Mouse (Mus musculus): Measurements from ENCODE around the gene Rsrc1. TPM values are rescaled to one million over a fixed set of nuclear protein-coding genes. Genes with fewer than 3 reads are reported as not detected.
A peak's percentile ranks its signal among the peaks of the same experiment; 100 is the strongest.

Gene Rsrc1
- total RNA-seq, 1 experiment = 13.2 TPM

DNA sequence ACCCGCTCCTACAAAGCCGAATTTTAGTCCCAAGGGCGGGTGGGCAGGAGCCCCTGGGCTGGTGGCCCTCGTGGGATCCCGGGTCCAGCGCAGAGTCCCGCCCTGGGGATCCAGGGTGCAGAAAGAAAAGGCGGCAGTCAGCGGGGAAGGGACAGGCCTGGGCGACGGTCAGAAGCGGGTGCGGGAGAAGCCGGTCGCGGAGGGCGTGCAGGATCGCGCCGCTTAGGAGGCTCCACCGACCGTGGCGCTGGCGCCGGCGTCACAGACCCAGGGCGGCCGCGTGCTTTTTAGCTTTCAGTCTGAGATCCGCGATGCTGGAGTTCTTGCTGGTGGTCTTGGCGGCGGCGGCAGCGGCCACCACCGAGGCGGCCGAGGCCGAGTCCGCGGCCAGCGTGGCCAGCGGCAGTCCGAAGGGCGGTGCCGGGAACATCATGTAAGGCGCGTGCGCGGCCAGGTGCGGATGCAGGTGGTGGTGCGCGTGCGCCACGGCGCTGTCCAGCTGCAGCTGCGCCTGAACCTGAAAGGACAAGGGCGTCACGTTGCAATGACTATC, 7.7 kb upstream of the Rsrc1 start:
- TF ChIP-seq MAFK (IDR thresholded peaks at IDR 0.05; ENCODE audit: insufficient read depth, low read depth, low read length) = no peak
- 0 out of 2 replicates have a peak, but pooled peaks have one; percentile 23 for TF ChIP-seq HCFC1 (IDR thresholded peaks at IDR 0.05; ENCODE audit: borderline replicate concordance, insufficient read depth, low read length)
- in situ Hi-C loops (cut with MboI; ENCODE audit: low sequenced_read_pairs in 2 of 2, unreplicated experiment in 2 of 2) = no loop called here
- Histone ChIP-seq H3K9me3 (ENCODE audit: control insufficient read depth, insufficient read depth, low read depth, low read length) (no peaks in the 10 kb centered on the region), H3K4me1 (ENCODE audit: control insufficient read depth in 2 of 2, insufficient read depth in 2 of 2, low read length in 2 of 2, poor library complexity in 1 of 2) (peaks cover 0 to 5% of the 10 kb centered on the region in 2 experiments; a peak in 1 of 4 replicates), H3K9ac (ENCODE audit: insufficient read depth, low read depth, low read length, poor library complexity, severe bottlenecking) (peak overlapping the region; percentile 34), H3K27ac (ENCODE audit: insufficient read depth, low read depth, low read length, poor library complexity, severe bottlenecking) (no peak overlapping the region), H3K4me3 (ENCODE audit: insufficient read depth in 1 of 2, low read depth in 1 of 2, low read length in 2 of 2, poor library complexity in 1 of 2, severe bottlenecking in 1 of 2) (peak overlapping the region; percentile 70 to 86), H3K36me3 (ENCODE audit: control insufficient read depth, insufficient read depth, low read length, poor library complexity, severe bottlenecking) (no peaks in the 10 kb centered on the region)
- DNase-seq (ENCODE audit: low read depth, low spot score) = no peak

DNA sequence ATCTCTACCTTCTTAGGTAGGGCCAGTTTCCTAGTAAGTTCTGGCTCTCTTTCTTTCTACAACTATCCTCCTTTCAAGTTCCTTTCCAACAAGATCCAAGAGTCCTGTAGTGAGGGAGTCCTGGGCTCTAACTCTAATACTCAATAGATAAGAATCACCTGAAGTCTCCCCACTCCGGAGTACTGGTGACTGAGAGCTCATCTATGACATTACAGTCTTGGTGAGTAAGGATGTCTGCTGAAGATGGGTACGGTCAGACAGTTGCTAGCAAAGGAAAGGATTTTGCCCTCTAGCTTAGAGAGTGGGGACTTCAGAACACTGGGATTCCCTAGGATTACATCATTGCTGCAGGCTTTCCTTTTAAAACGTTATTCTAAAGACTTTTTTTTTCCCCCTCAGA, 6.7 kb upstream of the Rsrc1 start:
- H3K4me1 ChIP-seq (ENCODE audit: control insufficient read depth in 2 of 2, insufficient read depth in 2 of 2, low read length in 2 of 2, poor library complexity in 1 of 2) = peaks cover 0 to 9% of the 10 kb centered on the region in 2 experiments; a peak in 1 of 4 replicates
- no peak for DNase-seq (ENCODE audit: low read depth, low spot score)
- H3K36me3 ChIP-seq (ENCODE audit: control insufficient read depth, insufficient read depth, low read length, poor library complexity, severe bottlenecking) = no peaks in the 10 kb centered on the region
- in situ Hi-C loops (cut with MboI; ENCODE audit: low sequenced_read_pairs in 2 of 2, unreplicated experiment in 2 of 2) = no loop called here
- no peak for TF ChIP-seq CHD2 (IDR thresholded peaks at IDR 0.05; ENCODE audit: low read depth, low read length)
- TF ChIP-seq MAFK (IDR thresholded peaks at IDR 0.05; ENCODE audit: insufficient read depth, low read depth, low read length) = no peak
- TF ChIP-seq ZNF384 (IDR thresholded peaks at IDR 0.05; ENCODE audit: low read depth, low read length) = no peak
- TF ChIP-seq ZC3H11A (IDR thresholded peaks at IDR 0.05; ENCODE audit: borderline replicate concordance, low read depth, low read length) = no peak
- TF ChIP-seq HCFC1 (IDR thresholded peaks at IDR 0.05; ENCODE audit: borderline replicate concordance, insufficient read depth, low read length) = no peak
- no peak overlapping the region for H3K27ac ChIP-seq (ENCODE audit: insufficient read depth, low read depth, low read length, poor library complexity, severe bottlenecking)
- no peak overlapping the region for H3K9ac ChIP-seq (ENCODE audit: insufficient read depth, low read depth, low read length, poor library complexity, severe bottlenecking)
- H3K9me3 ChIP-seq (ENCODE audit: control insufficient read depth, insufficient read depth, low read depth, low read length) = no peaks in the 10 kb centered on the region
- no peak overlapping the region for H3K4me3 ChIP-seq (ENCODE audit: insufficient read depth in 1 of 2, low read depth in 1 of 2, low read length in 2 of 2, poor library complexity in 1 of 2, severe bottlenecking in 1 of 2)

DNA sequence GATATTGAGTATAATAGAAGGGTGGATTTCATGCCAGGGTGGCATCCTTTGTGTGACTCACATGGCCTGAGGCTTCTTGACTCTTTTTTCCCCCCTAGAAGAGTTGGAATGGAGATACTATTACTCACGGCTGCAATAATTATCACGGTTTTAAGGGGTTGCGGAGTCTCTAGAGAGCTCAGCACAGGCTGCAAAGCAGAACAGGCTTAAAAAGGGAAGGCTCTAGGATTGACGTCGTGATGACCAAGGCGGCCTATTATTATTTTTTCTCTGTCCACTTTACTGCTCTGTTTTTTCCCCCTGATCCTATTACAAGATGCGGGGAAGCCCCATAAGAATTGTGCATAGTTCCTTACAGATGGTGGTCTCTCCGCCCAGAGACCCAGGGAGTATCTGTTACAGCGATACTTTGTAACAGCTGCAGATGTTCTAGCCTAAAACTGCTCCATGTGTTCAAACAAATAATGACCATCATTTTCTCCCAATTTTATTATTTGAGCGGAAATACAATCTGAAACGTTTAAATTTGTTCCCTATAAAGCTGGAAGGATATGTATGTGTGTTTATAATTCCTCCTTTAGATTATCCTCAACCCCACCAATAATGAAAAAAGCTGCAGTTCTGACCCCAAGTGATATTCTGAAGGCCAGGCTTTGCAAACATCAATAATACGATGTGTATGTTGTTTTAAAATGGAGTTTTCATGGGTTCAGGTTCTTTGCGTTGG, 4.1 kb upstream of the Rsrc1 start:
- TF ChIP-seq HCFC1 (IDR thresholded peaks at IDR 0.05; ENCODE audit: borderline replicate concordance, insufficient read depth, low read length) (no peak), ZNF384 (IDR thresholded peaks at IDR 0.05; ENCODE audit: low read depth, low read length) (no peak), CHD2 (IDR thresholded peaks at IDR 0.05; ENCODE audit: low read depth, low read length) (no peak), ZC3H11A (IDR thresholded peaks at IDR 0.05; ENCODE audit: borderline replicate concordance, low read depth, low read length) (no peak), MAFK (IDR thresholded peaks at IDR 0.05; ENCODE audit: insufficient read depth, low read depth, low read length) (no peak)
- in situ Hi-C loops (cut with MboI; ENCODE audit: low sequenced_read_pairs in 2 of 2, unreplicated experiment in 2 of 2) = no loop called here
- DNase-seq (ENCODE audit: low read depth, low spot score) = no peak
- Histone ChIP-seq H3K4me1 (ENCODE audit: control insufficient read depth in 2 of 2, insufficient read depth in 2 of 2, low read length in 2 of 2, poor library complexity in 1 of 2) (peaks cover 0 to 5% of the 10 kb centered on the region in 2 experiments; a peak in 1 of 4 replicates), H3K36me3 (ENCODE audit: control insufficient read depth, insufficient read depth, low read length, poor library complexity, severe bottlenecking) (no peaks in the 10 kb centered on the region), H3K4me3 (ENCODE audit: insufficient read depth in 1 of 2, low read depth in 1 of 2, low read length in 2 of 2, poor library complexity in 1 of 2, severe bottlenecking in 1 of 2) (no peak overlapping the region), H3K27ac (ENCODE audit: insufficient read depth, low read depth, low read length, poor library complexity, severe bottlenecking) (no peak overlapping the region), H3K9ac (ENCODE audit: insufficient read depth, low read depth, low read length, poor library complexity, severe bottlenecking) (no peak overlapping the region), H3K9me3 (ENCODE audit: control insufficient read depth, insufficient read depth, low read depth, low read length) (no peaks in the 10 kb centered on the region)

DNA sequence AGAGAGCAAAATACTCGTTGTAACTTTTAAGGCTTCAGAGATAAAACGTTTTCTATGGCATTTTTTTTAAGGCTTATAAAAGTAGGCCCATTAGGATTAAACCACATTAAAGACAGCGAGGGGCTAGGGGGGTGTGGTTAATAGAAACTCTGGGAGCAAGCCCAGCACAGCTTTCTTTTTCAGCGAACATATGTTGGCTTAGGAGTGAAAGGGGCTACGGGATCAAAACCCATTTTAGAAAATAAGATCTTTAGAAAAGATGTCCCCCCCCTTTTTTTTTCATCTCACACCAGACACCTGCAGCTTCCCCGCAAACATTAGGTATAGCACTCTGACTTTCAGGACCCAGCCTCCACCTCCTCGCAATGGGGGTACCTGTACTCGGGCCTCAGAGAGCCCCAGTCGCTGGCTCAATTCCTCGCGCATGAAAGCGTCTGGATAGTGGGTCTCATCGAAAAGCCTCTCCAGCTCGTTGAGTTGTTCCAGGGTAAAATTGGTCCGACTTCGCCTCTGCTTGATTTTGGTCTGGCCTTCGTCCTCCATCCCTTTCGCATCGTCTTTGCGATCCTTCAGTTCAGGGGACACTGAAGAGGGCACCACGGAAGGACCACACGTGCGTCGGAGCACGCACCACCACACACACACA, 3.3 kb upstream of the Rsrc1 start:
- TF ChIP-seq ZNF384 (IDR thresholded peaks at IDR 0.05; ENCODE audit: low read depth, low read length) (no peak), MAFK (IDR thresholded peaks at IDR 0.05; ENCODE audit: insufficient read depth, low read depth, low read length) (no peak), CHD2 (IDR thresholded peaks at IDR 0.05; ENCODE audit: low read depth, low read length) (no peak), HCFC1 (IDR thresholded peaks at IDR 0.05; ENCODE audit: borderline replicate concordance, insufficient read depth, low read length) (no peak), ZC3H11A (IDR thresholded peaks at IDR 0.05; ENCODE audit: borderline replicate concordance, low read depth, low read length) (no peak)
- no peak overlapping the region for H3K4me3 ChIP-seq (ENCODE audit: insufficient read depth in 1 of 2, low read depth in 1 of 2, low read length in 2 of 2, poor library complexity in 1 of 2, severe bottlenecking in 1 of 2)
- DNase-seq (ENCODE audit: low read depth, low spot score) = no peak
- H3K4me1 ChIP-seq (ENCODE audit: control insufficient read depth in 2 of 2, insufficient read depth in 2 of 2, low read length in 2 of 2, poor library complexity in 1 of 2) = peaks cover 0 to 5% of the 10 kb centered on the region in 2 experiments; a peak in 1 of 4 replicates
- no peak overlapping the region for H3K9ac ChIP-seq (ENCODE audit: insufficient read depth, low read depth, low read length, poor library complexity, severe bottlenecking)
- no peak overlapping the region for H3K27ac ChIP-seq (ENCODE audit: insufficient read depth, low read depth, low read length, poor library complexity, severe bottlenecking)
- H3K36me3 ChIP-seq (ENCODE audit: control insufficient read depth, insufficient read depth, low read length, poor library complexity, severe bottlenecking) = no peaks in the 10 kb centered on the region
- no peaks in the 10 kb centered on the region for H3K9me3 ChIP-seq (ENCODE audit: control insufficient read depth, insufficient read depth, low read depth, low read length)
- in situ Hi-C loops (cut with MboI; ENCODE audit: low sequenced_read_pairs in 2 of 2, unreplicated experiment in 2 of 2) = no loop called here

Data from ES-E14 (cell line).